Mouse (Mus musculus) erythroid progenitor cell, adult 5-6 weeks (primary cell): ENCODE data around the gene Tbx5. TPM values are rescaled to one million over a fixed set of nuclear protein-coding genes. Genes with fewer than 3 reads are reported as not detected.
"Not testable (repeated sequence)": the region's sequence is repeated elsewhere in the genome, so short reads cannot be mapped to it uniquely, and the experiment has no call there.

ENCODE experiments used
- ATAC-seq: replicated peaks from 2 replicates; pipeline ENCODE4 v1.8.0; 2016; ENCODE audit warnings: moderate number of reproducible peaks, mild to moderate bottlenecking, moderate TSS enrichment, inconsistent platforms; ENCODE audit not compliant: poor library complexity, low FRiP score, severe bottlenecking
- total RNA-seq, 2 experiments: library from RNA; stranded (forward) in 1 of 2; stranded (reverse) in 1 of 2; fragments of 150-400 nt in 1 of 2; fragments of 186-747, 209-891 nt in 1 of 2; gene quantifications; 2 replicates each; pipeline versions ENCODE4 v1.2.3 to v1.2.4; 2015 to 2017; ENCODE audit warnings: low replicate concordance in 2 of 2

Gene Tbx5
- total RNA-seq, 2 experiments from 2014 or later = not detected

DNA sequence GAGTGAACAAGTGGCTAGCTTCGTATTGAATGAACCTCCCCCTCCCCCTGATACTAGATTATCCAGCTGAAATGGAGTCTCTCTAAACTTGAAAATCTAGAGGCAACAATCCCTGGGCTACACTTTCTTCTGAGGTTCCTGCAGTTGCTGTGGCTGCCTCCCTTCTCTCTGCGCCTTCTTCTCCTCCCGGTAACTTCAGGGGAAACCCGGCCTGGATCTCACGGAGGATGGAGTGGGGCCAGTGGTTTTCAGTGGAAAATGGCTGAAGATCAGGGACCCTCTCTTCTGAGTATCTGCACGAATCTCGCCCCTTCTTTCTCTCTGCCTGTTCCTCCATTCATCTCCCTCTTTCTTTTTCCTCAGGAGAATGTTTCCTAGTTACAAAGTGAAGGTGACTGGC lies 7.9 kb downstream of the Tbx5 start:
- no peak for ATAC-seq

GRCm38 (mm10) chr5:119841634-119842420 lies 9.4 kb downstream of the Tbx5 start:
- no peak for ATAC-seq

- ATAC-seq = no peak
These were observed 10.4 kb downstream of the Tbx5 start for GRCm38 (mm10) chr5:119842701-119843393.

DNA sequence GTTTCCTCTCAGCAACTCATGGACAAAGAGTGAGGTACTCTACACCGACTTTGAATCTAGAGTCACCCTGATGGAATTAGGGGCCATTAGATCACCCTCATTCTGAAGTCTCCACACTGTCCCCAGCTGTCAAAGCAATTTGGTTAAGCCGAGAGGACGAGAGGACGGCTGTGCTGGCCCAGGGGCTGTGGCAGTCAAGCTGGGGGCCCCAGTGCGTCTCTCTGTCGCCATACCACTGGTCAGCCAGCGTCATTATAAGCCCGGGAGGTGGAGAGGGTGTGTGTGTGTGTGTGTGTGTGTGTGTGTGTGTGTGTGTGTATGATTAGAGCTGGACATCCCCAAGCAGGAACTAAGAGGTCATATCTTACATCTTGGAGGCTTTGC lies 10.9 kb downstream of the Tbx5 start:
- ATAC-seq = no peak

DNA sequence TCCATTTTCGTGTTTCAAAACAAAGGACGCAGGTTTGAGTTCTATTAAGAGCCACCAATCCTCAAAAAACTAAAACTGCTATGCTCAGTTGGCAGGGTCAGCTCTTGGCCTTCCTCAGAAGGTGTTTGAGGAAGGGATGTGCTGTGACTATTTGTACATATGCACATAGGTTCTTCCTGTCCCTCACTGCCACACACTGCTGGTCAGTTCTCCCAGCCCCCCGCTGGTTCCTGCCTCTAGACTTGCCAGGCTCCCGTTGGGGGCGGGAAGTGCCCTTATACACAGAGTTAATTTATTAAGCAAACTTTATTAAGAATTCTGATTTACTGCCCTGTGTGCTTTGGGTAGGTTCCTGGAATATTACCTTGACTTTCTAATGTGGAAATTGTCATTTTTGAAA lies 11.9 kb downstream of the Tbx5 start:
- no peak for ATAC-seq

DNA sequence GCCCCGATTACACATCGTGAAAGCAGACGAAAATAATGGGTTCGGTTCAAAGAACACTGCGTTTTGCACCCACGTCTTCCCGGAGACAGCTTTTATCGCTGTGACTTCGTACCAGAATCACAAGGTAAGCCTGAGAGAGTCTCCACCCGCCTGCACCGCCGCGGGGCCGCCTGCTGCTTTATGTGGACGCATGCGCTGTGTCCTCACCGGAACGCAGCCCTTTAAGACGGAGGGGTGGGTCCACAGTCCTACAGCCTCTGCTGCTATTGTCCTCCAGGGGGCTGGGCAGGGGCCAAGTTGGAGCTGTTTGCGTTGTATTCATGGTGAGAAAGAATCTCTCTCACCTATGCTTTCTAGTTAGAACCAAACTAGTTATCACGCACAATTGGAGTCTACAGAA lies 12.5 kb downstream of the Tbx5 start:
- ATAC-seq = no peak

DNA sequence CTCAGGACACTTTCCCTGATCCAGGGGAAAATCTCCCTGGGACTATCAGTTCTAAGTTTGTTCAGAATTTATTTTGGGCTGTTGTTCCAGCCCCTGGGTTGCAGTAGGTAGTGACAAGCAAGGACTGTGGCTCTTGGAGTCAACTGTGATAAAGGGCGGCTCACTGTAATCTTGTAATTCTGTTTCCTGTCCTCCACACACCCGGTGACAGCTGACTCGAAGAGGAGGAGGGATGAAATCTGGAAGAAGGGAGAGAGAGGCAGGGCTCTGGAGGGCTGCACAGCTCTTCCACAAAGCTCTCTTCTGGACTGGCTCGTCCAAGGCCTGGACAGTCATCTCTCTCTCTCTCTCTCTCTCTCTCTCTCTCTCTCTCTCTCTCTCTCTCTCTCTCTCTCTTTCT lies 24.6 kb downstream of the Tbx5 start:
- ATAC-seq = no peak

DNA sequence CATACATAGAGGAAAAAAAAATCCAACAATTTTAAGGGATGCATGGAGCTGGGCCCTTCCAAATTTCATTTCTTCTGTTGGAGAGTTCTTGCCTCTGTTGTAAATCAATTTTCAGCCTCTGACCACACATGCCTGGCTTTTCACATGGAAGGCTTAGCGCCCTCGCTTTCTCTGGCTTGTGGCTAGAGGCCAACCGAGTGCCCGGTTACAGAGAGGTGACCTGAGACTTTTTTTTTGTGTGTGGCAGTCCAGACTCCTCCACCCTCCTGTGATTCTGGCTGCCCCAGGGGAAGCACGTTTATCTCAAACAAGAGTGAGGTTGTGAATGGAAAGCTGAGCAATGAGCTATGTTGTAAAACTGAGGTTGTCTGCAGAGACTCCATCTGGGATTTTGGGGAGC lies 28.8 kb downstream of the Tbx5 start:
- ATAC-seq = no peak

DNA sequence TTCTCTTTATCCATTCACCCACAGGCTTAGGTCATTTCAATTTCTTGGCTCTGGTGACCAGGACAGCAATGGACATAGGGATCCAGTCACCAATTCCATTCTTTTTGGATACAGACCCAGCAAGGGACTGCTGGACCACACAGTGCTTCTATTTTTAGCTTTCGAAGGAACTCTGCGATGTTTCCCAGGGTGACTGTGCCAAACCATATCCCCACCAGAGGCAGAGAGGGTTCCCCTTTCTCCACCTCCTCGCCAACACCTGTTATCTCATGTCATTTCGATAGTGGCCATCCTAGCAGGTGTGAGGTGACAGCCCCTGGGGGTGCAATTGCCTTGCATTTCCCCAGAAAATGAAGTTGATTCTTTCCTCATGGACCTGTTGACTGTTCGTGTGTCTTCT lies 30.0 kb downstream of the Tbx5 start:
- ATAC-seq = no peak

DNA sequence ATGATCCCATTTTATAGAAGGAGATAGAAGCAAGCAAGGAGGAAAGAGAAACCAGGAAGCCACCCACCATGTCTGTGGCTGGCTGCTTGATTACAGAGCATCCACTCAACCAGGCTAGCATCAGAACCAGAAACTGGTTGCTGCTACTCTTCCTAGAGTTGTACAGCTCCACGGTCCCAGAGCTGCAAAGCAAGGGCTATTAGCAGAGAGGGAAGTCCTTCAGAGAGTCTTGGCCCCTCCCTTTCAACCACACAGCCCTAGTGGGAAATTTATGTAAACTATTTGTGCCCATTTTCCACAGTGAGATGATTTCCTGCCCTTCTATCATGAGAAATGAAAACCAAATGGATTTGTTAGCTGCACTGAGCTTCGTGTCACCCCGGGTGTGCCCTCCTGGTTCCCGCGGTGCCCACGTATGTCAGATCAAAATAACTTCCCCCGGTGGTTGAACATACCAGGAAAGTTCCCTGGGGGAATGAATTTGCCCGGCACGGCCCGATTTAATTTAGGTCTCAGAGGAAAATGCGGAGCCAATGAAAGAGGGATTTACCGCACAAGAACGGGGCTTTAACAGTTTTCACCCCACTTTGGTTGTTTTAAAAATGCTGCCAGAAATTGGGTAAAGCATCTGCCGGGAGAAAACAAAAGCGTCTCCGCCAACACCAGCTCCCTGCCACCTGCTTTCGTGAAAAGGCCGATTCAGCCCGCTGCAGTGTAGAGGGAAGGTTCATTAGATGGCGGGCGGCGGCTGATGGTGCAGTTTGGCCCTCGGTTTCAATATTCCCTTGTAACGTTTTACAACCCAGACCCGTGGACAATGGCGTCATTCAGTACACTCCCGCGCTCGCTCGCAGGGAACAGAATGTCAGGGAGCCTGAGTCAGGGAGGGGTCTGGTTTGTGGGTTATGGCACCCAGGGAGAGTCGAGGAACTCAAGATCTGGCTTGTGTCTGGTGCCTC lies 34.1 kb downstream of the Tbx5 start:
- ATAC-seq = no peak

GRCm38 (mm10) chr5:119867986-119868385 lies 35.5 kb downstream of the Tbx5 start:
- no peak for ATAC-seq

DNA sequence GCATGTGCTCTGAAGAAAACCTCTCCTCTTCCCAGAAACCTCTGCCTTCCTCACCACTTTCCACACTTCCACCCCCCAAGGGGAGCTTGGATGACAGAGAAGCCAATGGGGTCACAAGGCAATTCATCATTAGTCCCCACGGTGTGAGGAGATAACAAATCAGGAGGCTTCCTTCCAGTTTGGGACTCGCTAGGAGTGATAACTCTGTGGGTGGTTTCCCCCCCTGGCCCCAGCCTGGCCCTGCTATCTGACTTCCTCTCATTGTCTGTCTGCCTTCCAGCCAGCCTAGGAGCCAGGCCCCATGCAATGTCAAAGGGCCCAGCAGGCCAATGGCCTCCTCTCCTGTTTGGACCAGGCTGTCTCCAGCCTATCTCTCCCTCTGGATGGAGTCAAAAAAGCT lies 43.0 kb downstream of the Tbx5 start:
- ATAC-seq = no peak

DNA sequence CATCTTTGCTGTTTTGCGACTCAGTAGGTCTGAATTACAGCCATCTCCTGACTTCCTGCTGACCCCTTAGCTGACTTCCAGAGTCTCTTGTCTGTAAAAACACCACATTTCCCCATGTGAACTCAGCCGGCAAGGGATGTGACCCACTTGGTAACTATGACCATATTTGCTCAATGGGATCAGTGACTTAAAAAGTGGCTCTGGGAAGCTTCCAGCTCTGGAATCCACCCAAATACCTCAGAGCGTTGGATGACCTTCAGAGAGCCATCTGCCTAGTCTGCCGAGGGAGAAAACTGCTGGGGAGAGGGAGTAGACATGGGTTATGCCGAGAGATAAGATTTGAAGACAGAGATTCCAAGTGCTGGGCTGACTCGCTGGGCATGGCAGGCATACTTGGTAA lies 44.7 kb downstream of the Tbx5 start:
- ATAC-seq = no peak

DNA sequence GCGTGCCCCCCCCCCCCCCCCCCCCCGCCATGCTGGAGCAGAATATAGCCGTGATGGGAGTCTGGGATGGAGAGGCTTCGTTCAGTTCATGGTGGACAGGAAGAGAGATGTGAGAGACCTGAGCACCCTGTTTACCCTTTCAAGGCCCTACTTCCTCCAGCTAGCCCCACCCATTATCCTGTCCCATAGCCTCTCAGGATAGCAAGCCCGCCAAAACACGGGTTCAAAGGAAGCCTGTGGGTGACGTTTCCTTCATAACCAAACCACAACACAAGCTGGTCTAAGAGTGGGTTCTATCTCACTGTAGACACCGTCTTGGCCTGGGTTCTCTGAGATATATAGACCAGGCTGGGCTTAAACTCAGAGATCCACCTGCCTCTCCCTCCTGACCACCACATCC lies 53.1 kb downstream of the Tbx5 start:
- no peak for ATAC-seq

- no peak for ATAC-seq
These were observed 54.9 kb downstream of the Tbx5 start for GRCm38 (mm10) chr5:119887381-119887780.

DNA sequence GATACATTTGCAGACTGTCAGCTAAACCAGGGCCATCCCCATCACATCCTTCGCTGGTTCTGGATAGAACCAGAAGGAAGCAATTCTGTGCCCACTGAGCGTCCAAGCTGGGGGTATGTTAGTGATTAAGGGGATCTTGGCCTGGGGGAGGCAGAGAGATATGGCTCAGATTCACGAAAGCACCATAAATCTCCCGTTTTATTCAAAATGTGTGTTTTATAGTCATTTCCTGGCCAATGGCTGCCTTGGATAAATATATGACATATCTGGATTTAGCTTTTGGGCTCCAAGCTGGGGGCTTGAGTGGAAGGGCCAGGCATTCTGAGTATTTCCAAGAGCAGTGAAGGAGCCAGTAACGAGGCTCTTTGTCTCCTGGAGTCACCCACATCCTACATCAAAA lies 59.5 kb downstream of the Tbx5 start:
- ATAC-seq = no peak

GRCm38 (mm10) chr5:119893060-119893459 lies 60.6 kb downstream of the Tbx5 start:
- no peak for ATAC-seq

DNA sequence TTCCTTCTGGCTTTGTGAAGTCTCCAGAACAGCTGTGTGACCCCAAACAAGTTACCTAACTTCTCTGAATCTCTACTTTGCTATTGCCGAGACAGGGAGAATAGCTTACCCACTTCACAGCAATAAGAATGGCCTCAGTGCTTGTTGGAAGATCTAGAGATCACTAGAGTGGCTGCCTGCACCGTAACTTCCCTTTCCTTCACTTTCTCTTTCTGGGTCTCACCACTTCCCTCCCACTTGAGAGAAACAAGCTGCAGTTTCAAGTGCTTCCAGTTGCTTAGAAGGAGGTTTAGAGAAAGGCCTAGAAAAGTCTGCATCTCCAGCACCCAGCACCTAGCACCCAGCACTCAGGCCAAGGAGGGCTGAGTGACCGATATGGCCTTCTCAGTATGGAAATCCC lies 64.1 kb downstream of the Tbx5 start:
- no peak for ATAC-seq

GRCm38 (mm10) chr5:119916551-119917171 lies 84.2 kb downstream of the Tbx5 start:
- ATAC-seq = no peak

DNA sequence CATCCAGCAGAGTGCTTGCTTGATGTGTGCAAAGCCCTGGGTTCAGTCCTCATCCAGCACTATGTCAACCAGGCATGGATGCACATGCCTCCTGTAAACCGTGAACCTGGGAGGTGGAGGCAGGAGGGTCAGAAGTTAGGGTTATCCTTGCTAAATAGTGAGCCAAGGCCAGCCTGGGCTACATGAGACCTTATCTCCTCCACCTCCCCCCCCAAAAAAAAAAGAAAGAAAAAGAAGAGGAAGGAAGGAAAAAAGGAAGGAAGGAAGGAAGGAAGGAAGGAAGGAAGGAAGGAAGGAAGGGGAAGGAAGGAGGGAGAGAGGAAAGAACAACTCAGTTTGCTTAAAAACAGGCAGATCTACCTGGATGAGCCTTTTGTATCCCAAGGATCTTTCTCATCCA lies 85.9 kb downstream of the Tbx5 start:
- ATAC-seq = not testable (repeated sequence)
